Mouse (Mus musculus) urinary bladder, postnatal 10 days (tissue): ENCODE measurements around the gene Mbtps1.

Experiments used
- DNase-seq: peaks from one replicate; pipeline ENCODE4 v3.0.0; 2022; ENCODE audit warnings: low spot score

The Mbtps1 gene

DNA sequence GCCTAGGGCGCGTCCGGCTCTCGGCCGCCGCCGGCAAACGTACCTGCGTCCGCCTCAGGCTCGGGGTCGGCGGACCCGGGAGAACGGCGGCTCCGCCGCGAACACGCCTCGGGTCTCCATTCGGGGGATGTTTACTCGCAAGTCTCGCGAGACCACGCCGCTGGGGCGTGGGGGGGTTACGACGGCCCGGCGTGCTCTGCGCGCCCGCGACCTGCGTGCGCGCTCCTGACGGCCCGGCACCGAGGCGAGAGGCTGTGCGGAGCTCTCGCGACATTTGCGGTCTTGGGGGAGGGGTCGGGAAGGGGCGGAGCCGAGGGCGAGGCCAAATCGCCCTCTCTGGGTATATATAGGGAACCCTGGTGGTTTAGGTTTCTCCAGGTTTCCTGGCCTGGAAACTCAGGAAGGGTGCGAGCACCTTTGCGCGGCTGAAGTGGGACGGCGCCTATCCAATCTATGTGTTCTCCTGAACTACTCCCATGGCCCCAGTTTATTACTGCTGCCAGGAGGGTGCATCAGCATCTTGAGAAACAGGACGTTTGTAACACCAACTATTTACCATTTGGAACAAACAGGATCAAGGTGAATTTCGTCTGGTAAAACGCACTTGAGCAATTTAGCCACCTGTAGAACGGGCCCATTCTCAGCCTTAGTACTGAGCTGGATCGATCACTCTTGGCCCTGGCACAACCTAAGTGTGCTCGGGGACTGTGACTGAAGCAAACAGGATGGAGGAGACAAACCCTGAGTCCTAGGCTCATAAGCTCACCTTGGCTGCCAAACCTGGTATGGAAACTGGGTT, at the start of gene Mbtps1:
Mbtps1 (minus strand) TSS at position 133 of the 799 bp plus-strand sequence.
- peak; percentile 97 for DNase-seq

DNA sequence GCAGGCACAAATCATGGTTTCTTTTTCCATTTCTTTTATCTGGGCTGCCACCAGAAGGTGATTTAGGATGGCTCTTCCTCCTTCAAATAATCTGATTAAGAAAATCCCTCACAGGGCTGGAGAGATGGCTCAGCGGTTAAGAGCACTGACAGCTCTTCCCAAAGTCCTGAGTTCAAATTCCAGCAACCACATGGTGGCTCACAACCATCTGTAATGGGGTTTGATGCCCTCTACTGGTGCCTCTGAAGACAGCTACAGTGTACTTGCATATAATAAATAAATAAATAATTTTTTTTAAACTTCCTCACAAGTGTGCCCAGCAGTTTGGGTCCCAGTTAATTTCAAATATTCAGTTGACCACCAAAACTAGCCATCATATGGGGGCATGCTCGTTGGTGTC, 47.7 kb upstream of the Mbtps1 start:
- no peak for DNase-seq

DNA sequence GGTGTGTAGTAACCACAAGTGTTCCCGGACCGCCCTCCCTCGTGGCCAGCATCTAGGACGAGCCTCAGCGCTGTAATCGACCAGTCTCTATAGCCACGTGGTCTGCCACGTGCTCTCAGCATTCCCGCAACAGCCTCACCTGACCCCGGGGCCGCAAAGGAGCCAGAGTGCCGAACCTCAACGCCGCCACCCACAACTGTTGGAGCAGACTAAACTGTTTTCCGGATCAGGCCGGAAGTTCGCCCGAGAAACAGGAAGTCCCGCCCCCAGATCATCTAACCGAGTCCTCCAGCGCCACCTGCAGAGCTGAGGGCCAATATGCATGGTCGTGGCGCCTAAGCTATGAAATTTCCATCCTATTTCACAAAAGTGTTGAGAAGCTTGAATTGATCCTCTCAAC, 46.5 kb upstream of the Mbtps1 start, which contains the start of gene Taf1c:
Taf1c (minus strand) TSS at position 227 of the 400 bp plus-strand sequence.
- DNase-seq = peak; percentile 63

DNA sequence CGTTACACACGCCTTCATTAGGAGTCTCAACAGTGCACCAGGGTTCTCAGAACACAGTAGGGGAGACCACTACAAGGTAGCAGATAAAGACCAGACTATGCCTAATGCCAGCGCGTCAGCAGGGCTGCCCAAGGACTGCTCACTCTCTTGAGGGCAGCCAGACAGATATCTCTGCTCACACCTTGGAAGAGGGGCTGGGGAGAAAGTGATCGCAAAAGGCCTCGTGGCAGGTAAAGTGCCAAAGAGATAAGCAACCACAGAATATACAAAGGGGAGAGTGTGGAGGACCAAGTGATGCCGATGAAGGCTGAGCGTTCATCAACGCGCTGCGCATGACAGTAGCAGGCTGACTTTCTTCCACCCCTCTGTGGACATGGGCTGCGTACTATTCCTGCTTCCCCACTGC, 45.9 kb upstream of the Mbtps1 start:
- DNase-seq = no peak

DNA sequence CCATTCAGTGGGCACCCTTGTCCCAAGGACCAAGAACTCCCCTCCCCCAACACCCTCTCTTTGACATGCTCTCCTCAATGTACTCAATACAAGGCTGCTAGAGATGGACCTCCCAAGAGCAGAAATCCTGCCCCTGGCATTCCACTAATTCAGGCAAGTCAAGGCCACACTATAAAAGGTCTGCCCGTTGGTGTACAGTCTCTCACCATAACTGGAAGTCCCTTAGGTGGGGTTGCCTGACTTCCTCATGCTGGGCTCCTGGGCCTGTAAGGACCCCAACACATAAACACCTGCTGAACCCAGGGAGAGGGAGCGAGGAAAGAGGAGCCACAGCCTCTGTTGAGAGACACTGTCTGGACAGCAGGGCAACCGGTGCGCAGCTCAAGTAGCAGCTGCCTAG, 45.2 kb upstream of the Mbtps1 start:
- no peak for DNase-seq

DNA sequence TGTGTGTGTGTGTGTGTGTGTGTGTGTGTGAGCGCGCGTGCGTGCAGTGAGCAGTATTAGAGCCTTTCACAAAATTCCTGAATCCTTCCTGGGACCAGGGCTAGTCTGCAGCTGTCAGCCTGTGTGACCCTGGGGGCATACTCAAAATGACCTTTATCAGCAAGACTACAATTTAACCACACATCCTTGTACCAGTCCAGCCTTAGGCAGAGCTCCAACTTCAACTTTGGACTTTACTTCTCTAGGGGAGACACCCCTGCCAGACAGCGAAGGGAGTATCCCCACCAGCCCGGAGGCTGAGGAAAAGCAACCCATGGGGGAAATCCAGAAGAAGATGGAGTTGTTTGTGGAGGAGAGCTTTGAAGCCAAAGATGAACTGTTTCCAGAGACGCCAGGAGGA, 32.9 kb upstream of the Mbtps1 start:
- no peak for DNase-seq

DNA sequence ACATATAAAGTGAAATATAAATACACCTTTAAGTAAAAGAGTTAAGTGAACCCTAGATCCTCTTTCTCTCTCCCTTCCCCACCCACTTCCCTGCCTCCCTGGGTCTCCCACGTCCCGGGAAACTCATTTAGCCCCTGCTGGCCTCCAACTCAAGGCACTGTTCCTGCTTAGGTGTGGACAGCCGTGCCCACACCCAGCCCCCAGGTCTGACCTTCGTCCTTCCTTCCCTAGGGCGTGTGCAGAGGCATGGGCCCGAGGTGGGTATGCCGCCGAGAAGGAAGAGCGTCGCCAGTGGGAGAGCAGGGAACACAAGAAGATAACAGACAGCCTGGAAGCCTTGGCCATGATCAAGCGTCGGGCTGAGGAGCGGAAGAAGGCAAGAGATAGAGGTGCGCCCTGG, 31.8 kb upstream of the Mbtps1 start:
- DNase-seq = no peak

DNA sequence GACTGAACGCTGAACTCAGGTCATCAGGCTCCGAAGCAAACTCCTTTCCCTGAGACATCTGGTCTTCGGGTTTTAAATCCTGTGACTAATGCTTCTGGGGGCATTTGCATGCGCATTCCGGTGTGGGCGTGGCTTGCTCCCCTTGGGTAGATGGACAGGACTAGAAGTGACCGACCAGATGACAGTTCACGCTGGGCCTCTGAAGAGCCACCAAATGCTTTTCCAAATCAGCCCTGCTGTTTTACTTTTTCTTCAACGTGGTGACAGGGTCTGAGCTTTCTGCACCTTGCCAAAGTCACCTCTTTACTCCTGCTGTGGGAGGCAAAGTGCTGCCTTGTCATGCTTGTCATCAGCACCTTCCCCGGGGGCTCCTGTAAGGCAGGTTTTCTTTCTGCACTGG, 30.3 kb upstream of the Mbtps1 start:
- no peak for DNase-seq

DNA sequence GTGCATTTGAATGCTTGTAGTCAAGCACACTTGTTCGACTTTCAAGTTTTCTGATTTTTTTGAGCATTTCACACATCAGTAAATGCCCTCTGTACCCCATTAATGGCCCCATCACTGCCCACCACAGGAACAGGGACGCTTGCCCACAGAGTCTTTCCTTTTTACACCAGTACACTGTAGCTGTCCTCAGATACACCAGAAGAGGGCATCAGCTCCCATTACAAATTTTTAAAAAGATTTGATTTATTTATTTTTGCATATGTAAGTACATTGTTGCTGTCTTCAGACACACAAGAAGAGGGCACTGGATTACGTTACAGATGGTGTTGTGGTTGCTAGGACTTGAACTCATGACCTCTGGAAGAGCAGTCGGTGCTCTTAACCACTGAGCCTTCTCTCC, 29.8 kb upstream of the Mbtps1 start:
- DNase-seq = no peak

DNA sequence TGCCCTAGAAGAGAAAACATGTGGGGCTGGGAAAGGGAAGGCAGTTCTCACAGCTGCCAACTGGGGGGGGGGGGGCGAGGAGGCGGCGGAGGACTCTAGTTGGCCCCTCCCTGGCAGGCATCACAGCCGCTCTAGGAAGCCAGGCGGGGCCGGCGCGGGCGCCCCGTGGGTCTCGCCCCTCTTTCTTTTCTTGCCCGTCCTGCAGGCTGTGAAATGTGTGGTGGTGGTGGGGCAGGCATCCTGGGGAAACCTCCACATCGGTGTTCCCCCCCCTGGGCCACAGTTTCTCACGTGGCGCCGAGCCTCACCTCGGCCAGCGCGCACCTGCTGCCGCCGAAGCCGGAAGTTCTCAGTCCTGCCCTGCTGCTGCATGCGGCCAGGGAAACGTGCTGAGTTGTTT, 27.4 kb upstream of the Mbtps1 start:
- DNase-seq = no peak

DNA sequence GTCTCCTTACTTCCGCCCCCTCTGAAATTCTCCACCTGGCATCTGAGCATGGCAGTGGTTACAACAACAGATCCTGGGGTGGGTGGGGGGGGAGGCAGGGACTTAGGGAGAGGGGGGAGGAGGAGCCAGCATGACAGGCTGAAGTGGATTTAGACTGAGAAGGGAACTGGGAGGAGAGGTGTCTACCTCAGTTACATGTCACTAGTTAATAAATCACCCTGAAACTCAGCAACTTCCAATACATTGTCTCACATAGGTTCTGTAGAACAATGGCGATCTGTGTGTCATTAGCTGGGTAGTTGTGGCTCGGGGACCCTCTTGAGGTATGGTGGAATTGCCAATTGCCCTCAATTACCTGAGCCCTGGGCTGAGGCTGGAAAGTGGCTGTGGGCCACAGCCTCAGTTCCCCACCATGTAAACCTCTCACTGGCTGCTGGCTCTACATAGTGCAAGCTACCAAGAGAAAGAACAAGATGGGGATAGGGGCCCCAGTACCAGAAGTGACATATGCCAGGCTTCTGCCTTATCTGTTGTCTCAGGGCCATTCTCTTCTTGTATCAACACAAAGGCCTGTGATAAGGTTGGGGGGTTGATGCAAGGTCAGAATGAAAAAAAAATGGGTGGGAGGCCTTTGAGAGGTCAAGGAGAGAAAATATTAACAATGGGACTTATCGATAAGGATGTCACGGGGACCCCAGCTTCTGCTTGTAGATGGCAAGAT, 22.1 kb upstream of the Mbtps1 start:
- DNase-seq = no peak

DNA sequence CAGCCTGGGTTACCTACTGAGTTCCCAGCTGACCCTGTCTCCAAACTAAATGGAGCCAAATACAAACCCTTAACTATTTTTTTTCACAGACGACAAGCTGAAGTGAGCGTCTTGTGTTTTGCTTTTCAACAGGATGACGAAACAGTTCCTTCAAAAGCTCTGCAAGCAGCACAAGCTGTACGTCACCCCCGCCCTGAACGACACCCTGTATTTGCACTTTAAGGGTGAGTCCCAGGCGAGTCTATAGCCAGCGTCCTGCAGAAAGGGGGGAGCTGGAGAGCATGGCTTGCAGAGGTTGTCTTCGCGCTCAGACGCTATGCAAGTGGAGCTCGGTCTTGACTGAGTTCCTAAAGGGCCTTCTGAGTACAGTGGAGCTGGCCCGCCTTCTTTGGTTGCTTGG, 20.6 kb upstream of the Mbtps1 start:
- no peak for DNase-seq

DNA sequence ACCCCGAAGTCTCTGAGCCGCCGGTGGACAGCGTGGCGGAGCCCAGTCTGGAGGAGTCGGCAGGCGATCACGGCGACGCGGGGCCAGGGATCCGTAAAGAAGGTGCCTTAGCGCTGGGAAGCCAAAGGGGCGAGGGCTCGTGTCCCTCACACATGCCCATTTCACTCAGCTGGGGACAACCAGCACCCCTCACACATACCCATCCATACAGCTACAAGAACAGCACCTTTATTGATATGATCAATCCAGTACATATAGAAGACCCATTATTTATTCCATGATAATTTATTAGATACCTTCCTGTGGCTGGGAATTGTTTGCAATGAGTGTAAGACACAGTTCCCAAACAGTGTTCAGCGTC, 16.8 kb upstream of the Mbtps1 start:
- DNase-seq = no peak

DNA sequence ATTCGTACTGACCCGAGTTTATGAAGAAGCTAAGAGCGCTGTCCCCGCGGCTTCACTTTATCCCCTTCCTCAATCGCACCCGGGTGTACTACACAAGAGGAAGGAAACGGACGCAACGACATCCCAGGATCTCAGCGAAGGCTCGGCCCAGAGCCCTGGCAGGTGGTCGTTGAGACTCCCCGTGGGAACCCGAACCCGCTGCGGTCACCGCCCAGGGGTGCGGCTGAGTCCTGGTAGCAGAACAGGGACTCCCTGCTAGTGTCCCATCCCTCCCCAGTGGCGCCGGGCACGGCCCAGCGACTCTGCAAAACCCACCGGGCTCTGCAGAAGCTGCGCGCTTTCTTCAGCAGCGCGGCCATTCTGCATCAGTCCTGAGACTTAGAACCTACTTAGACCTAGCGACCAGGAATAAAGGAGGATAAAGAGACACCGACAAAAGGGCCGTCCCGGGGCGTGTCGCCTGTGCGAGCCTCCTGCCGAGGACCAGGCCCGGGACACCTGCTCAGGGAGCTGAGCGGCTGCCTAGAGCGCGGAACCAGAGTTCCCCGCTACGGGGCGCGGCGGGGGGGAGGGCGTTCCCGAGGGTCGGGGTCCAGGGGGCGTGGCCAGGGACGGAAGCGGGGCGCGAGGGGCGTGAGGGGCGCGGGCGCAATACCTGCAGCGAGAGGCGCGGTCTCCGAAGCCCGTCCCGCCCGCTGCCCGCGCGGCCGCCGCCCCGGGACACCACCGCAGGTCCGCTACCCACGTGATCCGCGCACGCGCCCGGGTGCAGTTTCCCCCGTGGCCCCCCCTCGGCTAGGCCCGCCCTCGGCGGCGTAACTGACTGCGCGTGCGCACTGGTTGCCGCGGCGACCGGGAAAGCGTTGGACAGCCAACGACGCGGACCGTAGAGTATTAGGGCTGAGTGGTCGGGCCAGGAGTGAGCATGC, 16.2 kb upstream of the Mbtps1 start, which contains the start of the genes Hsdl1 and Dnaaf1:
Hsdl1 (minus strand) TSS at position 747 of the 929 bp plus-strand sequence.
Dnaaf1 (plus strand) TSS at position 799 of the 929 bp plus-strand sequence.
- DNase-seq = peak; percentile 85

DNA sequence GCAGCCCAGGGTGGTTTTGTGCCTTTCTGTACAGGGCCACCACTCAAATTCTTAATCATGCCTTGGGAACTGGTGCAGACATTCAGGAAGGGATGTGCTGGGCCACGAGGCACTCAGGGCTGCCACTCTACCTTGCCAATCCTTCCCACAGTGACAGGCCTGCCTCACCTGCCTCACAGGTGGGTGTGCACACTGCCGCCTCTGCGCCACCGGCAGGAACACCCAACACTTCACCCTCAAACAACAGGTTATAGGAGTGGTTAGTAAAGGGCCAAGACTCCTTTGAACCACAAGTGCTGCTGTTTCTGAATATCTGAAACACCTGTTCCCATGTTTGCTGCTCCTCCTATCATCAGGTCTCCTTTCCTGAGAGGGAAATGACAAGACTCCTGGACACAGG, 13.9 kb upstream of the Mbtps1 start:
- no peak for DNase-seq

DNA sequence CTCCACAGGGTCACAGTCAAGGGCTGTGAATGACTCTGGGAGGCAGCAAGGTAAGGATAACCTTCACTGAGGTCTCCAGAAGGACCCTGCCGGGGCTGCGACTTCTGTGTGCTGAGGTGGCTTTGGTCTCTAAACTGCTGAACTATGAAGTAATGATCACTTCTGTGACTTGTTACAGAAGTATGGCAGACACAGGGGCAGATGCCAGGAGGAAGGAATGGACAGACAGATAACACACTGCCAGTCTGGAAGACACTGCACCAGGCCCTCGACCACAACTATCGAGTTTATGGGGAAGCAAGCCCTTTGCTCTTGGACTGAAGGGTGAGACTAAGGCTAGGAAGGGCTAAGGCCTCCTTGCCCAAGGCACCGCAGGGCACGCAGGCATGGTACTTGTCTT, 12.6 kb upstream of the Mbtps1 start:
- DNase-seq = no peak

DNA sequence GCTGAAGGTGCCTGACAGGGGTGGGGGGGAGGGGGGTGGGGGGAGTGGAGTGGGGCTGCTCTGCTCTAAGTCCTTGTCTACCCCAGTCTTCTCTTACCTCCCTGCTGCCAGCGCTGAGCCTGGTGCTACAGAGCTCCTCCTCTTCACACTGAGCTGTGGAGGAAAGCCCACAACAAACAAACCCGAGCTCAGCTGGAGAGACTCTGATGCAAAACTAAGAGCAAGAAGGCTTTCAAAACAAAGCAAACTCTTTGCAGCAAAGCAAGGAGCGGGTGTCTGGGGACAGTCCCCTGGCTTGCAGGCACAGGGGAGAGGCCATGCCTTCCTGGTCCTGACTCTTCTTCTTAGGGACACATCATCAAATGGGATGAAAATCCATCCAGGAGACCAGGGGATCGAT, 11.3 kb upstream of the Mbtps1 start:
- DNase-seq = no peak

DNA sequence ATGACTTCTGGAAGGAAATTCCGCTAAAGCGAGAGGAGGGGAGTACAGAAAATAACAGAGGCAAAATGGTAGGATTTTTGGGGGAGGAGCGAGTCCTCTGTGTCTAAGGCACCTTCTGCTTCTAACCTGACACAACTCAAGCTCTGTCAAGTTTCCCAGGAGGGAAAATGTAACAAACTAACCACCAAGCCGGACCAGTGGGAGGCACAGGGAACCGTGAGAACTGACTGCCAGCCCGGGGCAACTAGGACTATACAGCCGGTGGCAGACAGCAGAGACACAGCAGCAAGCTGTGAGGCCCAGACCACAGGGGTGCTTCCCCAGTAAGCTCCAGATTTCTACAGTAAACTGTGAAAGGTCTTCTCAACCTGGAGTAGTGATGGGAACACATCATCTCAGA, 10.4 kb upstream of the Mbtps1 start:
- DNase-seq = no peak

DNA sequence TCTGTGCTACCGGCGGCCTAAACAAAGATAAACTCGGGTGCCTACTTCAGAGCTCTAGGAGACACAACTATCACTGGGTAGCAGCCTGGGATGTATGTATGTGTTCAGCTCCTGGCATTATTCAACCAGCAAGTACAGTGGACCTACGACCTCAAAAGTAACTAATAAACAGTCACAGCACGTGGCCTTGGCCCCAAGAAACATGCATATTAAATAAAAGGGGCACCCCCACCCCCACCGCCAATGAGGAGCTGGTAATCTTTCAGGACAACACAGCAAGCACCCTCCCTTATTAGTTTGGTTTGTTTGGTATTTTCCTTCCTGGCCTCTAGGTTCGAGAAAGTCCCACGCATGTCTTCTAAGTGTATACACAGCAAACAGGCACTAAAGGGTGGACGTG, 9.7 kb upstream of the Mbtps1 start:
- DNase-seq = no peak

DNA sequence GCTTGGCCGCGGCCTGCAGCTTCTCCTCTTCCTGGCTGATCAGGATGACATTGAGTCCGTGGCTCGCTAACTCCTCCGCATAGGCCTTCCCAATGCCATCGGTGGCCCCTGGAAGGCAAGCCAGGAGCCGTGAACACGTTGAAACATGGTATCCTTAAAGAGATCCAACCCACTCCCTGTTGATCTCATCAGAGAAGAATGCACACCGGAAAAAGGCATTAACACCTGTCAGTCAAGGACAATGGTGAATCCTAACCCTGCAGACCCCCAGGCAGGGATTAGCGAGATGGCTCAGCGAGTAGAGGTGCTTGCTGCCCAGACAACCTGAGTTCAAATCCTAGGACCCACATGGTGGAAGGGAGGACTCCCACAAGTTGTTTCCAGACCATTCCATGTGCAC, 7.8 kb upstream of the Mbtps1 start:
- no peak for DNase-seq

DNA sequence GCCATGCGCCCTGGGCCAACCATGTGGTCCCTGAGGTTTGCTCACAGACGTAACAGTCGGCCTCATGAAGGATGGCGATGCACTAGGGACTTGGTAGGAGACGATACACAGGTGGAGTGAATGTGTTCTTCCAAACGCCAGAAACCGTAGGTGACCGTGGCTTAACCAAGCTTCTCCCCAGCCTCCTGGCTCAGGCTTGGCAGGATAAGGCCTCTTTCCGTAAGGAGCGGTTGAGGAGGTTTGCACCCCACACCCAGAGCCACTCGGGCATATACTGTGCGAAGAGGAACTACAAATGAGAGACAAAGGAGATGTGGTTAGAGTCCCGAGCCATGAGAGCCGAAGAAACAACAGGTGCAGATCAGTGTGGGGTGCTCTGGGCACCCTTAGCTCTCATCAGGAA, 5.3 kb upstream of the Mbtps1 start:
- DNase-seq = no peak

DNA sequence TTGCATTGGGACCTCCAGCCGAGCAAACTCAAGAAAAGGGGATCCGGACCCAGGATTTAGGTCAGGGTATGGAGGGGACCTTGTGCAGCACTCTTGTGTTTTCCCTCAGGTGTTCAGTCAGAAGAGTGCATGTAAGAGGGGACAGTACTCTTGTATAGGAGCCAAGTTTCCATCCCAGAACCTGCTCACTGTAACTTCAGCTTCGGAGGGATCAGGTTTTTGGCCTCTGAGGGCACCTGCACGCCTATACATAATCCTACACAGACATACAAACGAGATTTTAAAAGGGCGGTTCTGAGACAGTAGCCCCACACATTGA, 826 bp upstream of the Mbtps1 start:
- no peak for DNase-seq
